Mouse (Mus musculus) lung, embryonic 15.5 days (tissue): ENCODE results near the gene Col11a2. TPM values are rescaled to one million over a fixed set of nuclear protein-coding genes. Genes with fewer than 3 reads are reported as not detected.

Experiments
- ATAC-seq: fragments of 200-750 bp; cut with Nextera tagmentation; 2 replicates; pipeline ENCODE4 v1.8.0; 2017; ENCODE audit warnings: moderate number of reproducible peaks, borderline replicate concordance; ENCODE audit not compliant: low FRiP score, low TSS enrichment; ENCODE audit errors: extremely low read depth
- H3K27ac ChIP-seq: fragments of 300-500 bp; sonication (generic); 2 replicates; pipeline ENCODE4 v1.5.1; 2015; ENCODE audit warnings: moderate library complexity, mild to moderate bottlenecking, inconsistent platforms
- H3K27me3 ChIP-seq: fragments of 300-500 bp; sonication (generic); 2 replicates; pipeline ENCODE4 v1.6.1; 2015; ENCODE audit warnings: inconsistent platforms
- H3K36me3 ChIP-seq: fragments of 300-500 bp; sonication (generic); 2 replicates; pipeline ENCODE4 v1.6.1; 2015; ENCODE audit warnings: inconsistent platforms
- H3K4me1 ChIP-seq: fragments of 300-500 bp; sonication (generic); 2 replicates; pipeline ENCODE4 v1.6.1; 2015; ENCODE audit warnings: inconsistent platforms
- H3K4me2 ChIP-seq: fragments of 300-500 bp; sonication (generic); 2 replicates; pipeline ENCODE4 v1.6.1; 2015; ENCODE audit warnings: inconsistent platforms, mild to moderate bottlenecking, moderate library complexity
- H3K4me3 ChIP-seq: fragments of 300-500 bp; sonication (generic); 2 replicates; pipeline ENCODE4 v1.5.1; 2015; ENCODE audit warnings: mild to moderate bottlenecking, inconsistent platforms
- H3K9ac ChIP-seq: fragments of 300-500 bp; sonication (generic); 2 replicates; pipeline ENCODE4 v1.6.1; 2015; ENCODE audit warnings: inconsistent platforms
- H3K9me3 ChIP-seq: fragments of 300-500 bp; sonication (generic); 2 replicates; pipeline ENCODE4 v1.6.1; 2016; ENCODE audit warnings: inconsistent platforms
- WGBS: fragments of 180-500 bp; shearing (Covaris S2); methylation state at CpG from one replicate; pipeline ENCODE4 v1.1.7; 2015; 5-methylcytosine and 5-hydroxymethylcytosine counted together
- polyA plus RNA-seq: library from polyadenylated mRNA; unstranded; fragments of >200 nt; fragmentation: Nextera tagmentation; extraction: Ambion mirVana; gene quantifications from 2 replicates; pipeline ENCODE4 v1.2.1, GENCODE M21; 2015

Gene Col11a2
- polyA plus RNA-seq, 1 experiment from 2014 or later: 4.1 TPM

- WGBS: 50% methylated on average over 4 of the region's 4 CpGs
- no peaks in the 10 kb centered on the region for H3K9me3 ChIP-seq
- H3K27me3 ChIP-seq: peaks cover 14% of the 10 kb centered on the region
- no peaks in the 10 kb centered on the region for H3K36me3 ChIP-seq
- H3K9ac ChIP-seq: no peak overlapping the region
- no peak overlapping the region for H3K4me2 ChIP-seq
- no peak overlapping the region for H3K4me3 ChIP-seq
- H3K4me1 ChIP-seq: no peaks in the 10 kb centered on the region
- no peak for ATAC-seq
- no peak overlapping the region for H3K27ac ChIP-seq
These were observed 38.9 kb downstream of the Col11a2 start for GRCm38 (mm10) chr17:34078148-34078547.

GRCm38 (mm10) chr17:34079002-34079401 is 39.8 kb downstream of the Col11a2 start:
- Histone ChIP-seq H3K4me2 (no peak overlapping the region), H3K36me3 (no peaks in the 10 kb centered on the region), H3K4me1 (no peaks in the 10 kb centered on the region), H3K27ac (no peak overlapping the region), H3K9me3 (no peaks in the 10 kb centered on the region), H3K4me3 (no peak overlapping the region), H3K27me3 (peaks cover 14% of the 10 kb centered on the region), H3K9ac (no peak overlapping the region)
- WGBS: 83% methylated on average over 11 of the region's 11 CpGs
- no peak for ATAC-seq

- 18% methylated on average over 5 of the region's 5 CpGs for WGBS
- Histone ChIP-seq H3K4me2 (no peak overlapping the region), H3K36me3 (no peaks in the 10 kb centered on the region), H3K27ac (no peak overlapping the region), H3K9ac (no peak overlapping the region), H3K4me3 (no peak overlapping the region), H3K27me3 (peaks cover 14% of the 10 kb centered on the region), H3K4me1 (no peaks in the 10 kb centered on the region), H3K9me3 (no peaks in the 10 kb centered on the region)
- 0 out of 2 replicates have a peak, but pooled peaks have one; percentile 61 for ATAC-seq
These were observed 40.4 kb downstream of the Col11a2 start for GRCm38 (mm10) chr17:34079621-34080020.

- 16% methylated on average over 8 of the region's 8 CpGs for WGBS
- Histone ChIP-seq H3K36me3 (no peaks in the 10 kb centered on the region), H3K4me3 (no peak overlapping the region), H3K27ac (no peak overlapping the region), H3K27me3 (0 out of 2 replicates have a peak, but pooled peaks cover 4% of the 10 kb centered on the region), H3K9ac (no peak overlapping the region), H3K4me1 (0 out of 2 replicates have a peak, but pooled peaks cover 3% of the 10 kb centered on the region), H3K4me2 (no peak overlapping the region), H3K9me3 (no peaks in the 10 kb centered on the region)
- ATAC-seq: no peak
These were observed 43.9 kb downstream of the Col11a2 start for GRCm38 (mm10) chr17:34083104-34083503.

- no peak overlapping the region for H3K4me2 ChIP-seq
- 28% methylated on average over 2 of the region's 2 CpGs for WGBS
These were observed 48.1 kb downstream of the Col11a2 start for GRCm38 (mm10) chr17:34087386-34087785.

GRCm38 (mm10) chr17:34088124-34088523 is 48.9 kb downstream of the Col11a2 start:
- ATAC-seq: no peak
- WGBS: 68% methylated on average over 11 of the region's 11 CpGs
- no peak overlapping the region for H3K4me2 ChIP-seq
- H3K27ac ChIP-seq: no peak overlapping the region
- no peaks in the 10 kb centered on the region for H3K36me3 ChIP-seq
- H3K4me3 ChIP-seq: no peak overlapping the region
- H3K4me1 ChIP-seq: 0 out of 2 replicates have a peak, but pooled peaks cover 3% of the 10 kb centered on the region
- peaks cover 8% of the 10 kb centered on the region; the same call in 1 of the 2 replicates for H3K27me3 ChIP-seq
- H3K9me3 ChIP-seq: no peaks in the 10 kb centered on the region
- no peak overlapping the region for H3K9ac ChIP-seq

More at GRCm38 (mm10) chr17:34087386-34087785, 48.1 kb downstream of the Col11a2 start:
- peaks cover 8% of the 10 kb centered on the region; the same call in 1 of the 2 replicates for H3K27me3 ChIP-seq
- H3K9me3 ChIP-seq: no peaks in the 10 kb centered on the region
- no peak for ATAC-seq
- 0 out of 2 replicates have a peak, but pooled peaks cover 3% of the 10 kb centered on the region for H3K4me1 ChIP-seq
- no peak overlapping the region for H3K4me3 ChIP-seq
- H3K36me3 ChIP-seq: no peaks in the 10 kb centered on the region
- no peak overlapping the region for H3K9ac ChIP-seq
- no peak overlapping the region for H3K27ac ChIP-seq

- Histone ChIP-seq H3K9ac (no peak overlapping the region), H3K4me1 (0 out of 2 replicates have a peak, but pooled peaks cover 8% of the 10 kb centered on the region), H3K9me3 (no peaks in the 10 kb centered on the region), H3K4me2 (no peak overlapping the region), H3K36me3 (no peaks in the 10 kb centered on the region), H3K27ac (no peak overlapping the region), H3K4me3 (no peak overlapping the region), H3K27me3 (peaks cover 4% of the 10 kb centered on the region; the same call in 1 of the 2 replicates)
- ATAC-seq: no peak
- 52% methylated on average over 7 of the region's 7 CpGs for WGBS
These were observed 51.7 kb downstream of the Col11a2 start for GRCm38 (mm10) chr17:34090923-34091322.

GRCm38 (mm10) chr17:34092197-34092875 is 53.1 kb downstream of the Col11a2 start, which contains the start of gene H2-Oa:
Gene H2-Oa, plus strand, starts transcription at chr17:34092340.
- Histone ChIP-seq H3K4me2 (no peak within 1 kb of the TSS), H3K27me3 (peaks cover 4% of the 10 kb centered on the region; the same call in 1 of the 2 replicates), H3K4me1 (0 out of 2 replicates have a peak, but pooled peaks cover 5% of the 10 kb centered on the region), H3K4me3 (no peak within 1 kb of the TSS), H3K9ac (no peak within 1 kb of the TSS), H3K36me3 (no peaks in the 10 kb centered on the region), H3K27ac (no peak within 1 kb of the TSS), H3K9me3 (no peaks in the 10 kb centered on the region)
- no peak for ATAC-seq
- 30% methylated on average over 11 of the region's 11 CpGs for WGBS

GRCm38 (mm10) chr17:34093199-34093874 is 54.1 kb downstream of the Col11a2 start:
- Histone ChIP-seq H3K9ac (no peak overlapping the region), H3K4me1 (0 out of 2 replicates have a peak, but pooled peaks cover 5% of the 10 kb centered on the region), H3K4me2 (peak overlapping the region; percentile 2; the same call in 1 of the 2 replicates), H3K9me3 (no peaks in the 10 kb centered on the region), H3K27me3 (peaks cover 4% of the 10 kb centered on the region; the same call in 1 of the 2 replicates), H3K27ac (no peak overlapping the region), H3K4me3 (no peak overlapping the region), H3K36me3 (no peaks in the 10 kb centered on the region)
- WGBS: 23% methylated on average over 7 of the region's 7 CpGs
- ATAC-seq: peak; percentile 62; the same call in 1 of the 2 replicates

- Histone ChIP-seq H3K4me1 (0 out of 2 replicates have a peak, but pooled peaks cover 12% of the 10 kb centered on the region), H3K36me3 (no peaks in the 10 kb centered on the region), H3K9me3 (no peaks in the 10 kb centered on the region), H3K9ac (no peak overlapping the region), H3K4me3 (no peak overlapping the region), H3K4me2 (no peak overlapping the region), H3K27me3 (peaks cover 4% of the 10 kb centered on the region; the same call in 1 of the 2 replicates), H3K27ac (no peak overlapping the region)
- WGBS: 83% methylated on average over 27 of the region's 27 CpGs
- ATAC-seq: no peak; the same call in 1 of the 2 replicates
These were observed 55.2 kb downstream of the Col11a2 start for GRCm38 (mm10) chr17:34094283-34095035.

GRCm38 (mm10) chr17:34096497-34097010 is 57.3 kb downstream of the Col11a2 start:
- H3K9ac ChIP-seq: no peak overlapping the region
- no peaks in the 10 kb centered on the region for H3K36me3 ChIP-seq
- H3K9me3 ChIP-seq: no peaks in the 10 kb centered on the region
- no peak overlapping the region for H3K4me2 ChIP-seq
- no peak for ATAC-seq
- H3K4me1 ChIP-seq: peaks cover 16% of the 10 kb centered on the region; the same call in 1 of the 2 replicates
- WGBS: 75% methylated on average over 3 of the region's 3 CpGs
- H3K27ac ChIP-seq: no peak overlapping the region
- no peak overlapping the region for H3K4me3 ChIP-seq
- peaks cover 4% of the 10 kb centered on the region; the same call in 1 of the 2 replicates for H3K27me3 ChIP-seq
